Mouse (Mus musculus) cerebellum, adult 8-10 months (tissue): ENCODE data around the gene Hoxa6.

Experiments
- DNase-seq: peaks from one replicate; pipeline ENCODE4 v3.0.0; 2022

Hoxa6 gene

GRCm38 (mm10) chr6:52196811-52197210 lies 11.7 kb downstream of the Hoxa6 start:
- no peak for DNase-seq

DNA sequence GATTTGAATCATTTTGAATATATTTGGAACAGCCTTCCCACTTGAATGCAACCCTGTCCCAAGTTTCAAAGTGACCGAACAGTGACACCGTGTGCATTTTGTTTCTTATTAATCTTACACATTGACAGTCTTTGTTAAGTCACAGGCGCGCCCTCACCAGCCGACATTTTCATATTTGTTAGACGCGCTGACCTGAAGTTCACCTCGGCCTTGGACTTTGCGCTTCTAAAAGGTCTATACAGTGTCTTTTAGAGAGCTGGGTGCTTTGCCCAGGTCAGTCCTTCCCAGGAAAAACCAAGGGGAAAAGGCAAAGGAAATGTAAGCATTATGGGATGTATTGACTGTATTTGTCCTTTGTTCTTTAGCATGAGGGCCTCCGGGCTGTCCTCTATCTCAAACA lies 13.8 kb downstream of the Hoxa6 start:
- no peak for DNase-seq

- DNase-seq: no peak
Measured at GRCm38 (mm10) chr6:52191860-52192550, 16.5 kb downstream of the Hoxa6 start.

GRCm38 (mm10) chr6:52190906-52191810 lies 17.4 kb downstream of the Hoxa6 start, which contains the start of gene Hoxa4:
Gene Hoxa4, minus strand, starts transcription at chr6:52191753.
- DNase-seq: no peak

DNA sequence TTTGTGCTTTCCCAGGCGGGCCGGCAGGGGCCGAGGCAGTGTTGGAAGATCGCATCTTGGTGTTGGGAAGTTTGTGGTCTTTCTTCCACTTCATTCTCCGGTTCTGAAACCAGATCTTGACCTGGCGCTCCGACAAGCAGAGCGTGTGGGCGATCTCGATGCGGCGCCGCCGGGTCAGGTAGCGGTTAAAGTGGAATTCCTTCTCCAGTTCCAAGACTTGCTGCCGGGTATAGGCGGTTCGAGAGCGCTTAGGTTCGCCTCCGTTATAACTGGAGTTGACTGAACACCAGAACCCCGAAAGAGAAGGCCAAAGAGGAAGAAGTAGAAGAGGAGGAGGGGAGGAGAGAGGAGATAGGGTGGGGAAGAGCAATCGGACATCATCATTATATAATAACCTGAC lies 18.1 kb downstream of the Hoxa6 start:
- no peak for DNase-seq

DNA sequence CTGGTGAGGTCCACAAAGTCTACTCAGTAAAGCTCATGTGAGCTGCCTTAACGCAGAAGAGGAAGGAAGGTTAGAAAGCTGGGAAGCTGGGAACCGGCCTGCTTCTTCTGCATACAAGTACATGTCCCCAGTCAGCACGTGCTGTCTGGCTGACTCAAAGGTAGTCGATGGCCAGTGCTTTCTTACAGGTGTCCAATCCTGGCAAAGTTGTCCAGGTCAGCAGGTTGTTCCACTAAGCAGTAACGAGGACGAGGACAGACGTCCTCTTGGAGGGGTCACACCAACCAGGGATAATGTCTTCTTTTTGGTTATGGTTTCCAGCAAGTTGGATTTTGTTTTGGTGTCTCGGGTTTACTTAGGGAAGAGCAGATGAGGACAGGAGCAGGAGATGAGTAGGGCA lies 18.6 kb downstream of the Hoxa6 start:
- no peak for DNase-seq

DNA sequence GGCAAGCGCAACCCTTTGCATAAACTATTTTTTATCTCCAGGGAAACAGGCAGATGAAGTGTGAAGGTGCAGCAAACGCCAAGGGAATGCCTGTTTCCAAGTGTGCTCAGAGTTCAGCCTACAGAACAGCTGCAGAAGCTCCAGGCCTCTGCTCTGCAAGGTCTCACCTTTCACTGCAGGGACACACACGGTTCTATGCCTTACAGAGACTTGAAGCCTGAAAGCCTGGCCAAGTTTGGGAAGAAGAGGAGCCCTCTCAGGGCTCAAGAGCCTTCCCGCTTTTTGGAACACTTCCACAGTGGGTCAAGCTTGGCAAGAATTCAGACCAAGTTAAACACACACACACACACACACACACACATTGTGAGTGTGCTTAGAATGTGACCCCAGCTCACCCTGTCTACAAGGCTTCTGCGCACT lies 19.3 kb downstream of the Hoxa6 start:
- no peak for DNase-seq

DNA sequence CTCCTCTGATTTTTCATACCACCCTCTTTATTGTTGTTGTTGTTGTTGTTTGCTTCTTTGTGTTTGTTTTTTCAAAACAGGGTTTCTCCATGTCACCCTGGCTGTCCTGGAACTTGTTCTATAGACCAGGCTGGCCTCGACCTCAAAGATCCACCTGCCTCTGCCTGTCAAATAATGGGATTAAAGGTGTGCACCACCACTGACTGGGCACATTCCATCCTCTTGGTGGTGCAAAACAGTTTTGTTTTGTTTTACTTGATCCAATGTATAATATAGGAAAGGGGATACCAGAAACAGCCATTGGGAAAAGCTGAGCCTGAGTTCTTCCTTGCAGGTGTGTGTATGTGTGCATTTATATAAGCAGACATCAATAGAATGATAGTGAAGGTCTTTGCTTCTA lies 22.0 kb downstream of the Hoxa6 start:
- no peak for DNase-seq

DNA sequence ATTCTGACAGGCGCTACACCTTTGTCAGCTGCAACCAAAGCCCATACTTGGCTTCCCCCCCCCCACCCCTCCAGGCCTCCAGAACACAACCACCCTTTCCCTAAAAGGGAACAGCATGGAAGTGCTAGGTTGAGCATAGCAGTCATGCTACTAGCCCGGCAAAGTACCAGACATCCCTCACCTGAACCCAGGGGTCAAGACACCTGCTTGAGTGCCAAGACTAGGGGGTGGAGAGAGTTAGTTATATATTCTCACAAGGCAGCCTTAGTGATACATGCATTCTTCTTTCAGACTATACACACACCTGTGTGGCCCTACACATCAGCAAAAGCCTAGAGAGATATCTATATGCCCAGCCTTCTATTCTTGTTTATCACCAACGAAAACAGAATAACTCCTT lies 22.7 kb downstream of the Hoxa6 start:
- no peak for DNase-seq

- no peak for DNase-seq
Measured at GRCm38 (mm10) chr6:52185222-52185621, 23.3 kb downstream of the Hoxa6 start.

GRCm38 (mm10) chr6:52184668-52185067 lies 23.9 kb downstream of the Hoxa6 start:
- no peak for DNase-seq

DNA sequence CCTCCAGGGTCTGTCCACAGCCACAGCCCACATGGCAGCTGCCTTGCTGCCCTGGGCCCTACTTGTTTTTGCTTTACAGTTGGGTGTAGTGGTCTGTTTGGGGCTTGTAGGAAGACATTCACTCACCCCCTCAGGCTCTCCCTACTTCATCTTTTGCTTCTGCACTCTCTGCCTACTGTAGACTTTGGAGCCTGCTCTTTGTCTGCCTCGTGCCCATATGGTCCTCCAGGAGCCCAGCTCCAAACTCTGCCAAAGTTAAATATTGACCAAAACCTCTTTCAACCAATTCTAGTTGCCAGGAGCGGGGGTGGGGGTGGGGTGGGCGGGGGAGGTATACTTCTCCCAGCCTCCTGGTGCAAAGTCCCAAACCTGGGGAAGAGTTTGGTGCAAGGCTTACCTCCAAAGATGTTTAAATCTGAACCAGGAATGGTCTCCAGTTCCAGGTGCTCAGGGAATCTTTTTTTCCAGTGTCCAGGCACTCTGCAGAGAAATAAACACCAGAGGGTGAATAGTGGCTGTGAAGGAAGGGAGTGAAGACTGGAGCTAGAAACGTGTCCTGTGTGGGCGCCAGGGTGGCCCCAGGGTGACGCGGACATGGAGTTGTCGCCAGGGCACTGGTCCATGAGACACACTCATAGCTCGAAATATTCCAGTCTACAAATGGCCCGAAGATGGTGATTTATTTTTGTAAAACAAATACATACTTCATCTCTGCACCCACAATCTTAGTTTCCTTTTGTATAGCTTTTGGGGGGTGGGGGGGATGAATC lies 25.0 kb downstream of the Hoxa6 start:
- no peak for DNase-seq

DNA sequence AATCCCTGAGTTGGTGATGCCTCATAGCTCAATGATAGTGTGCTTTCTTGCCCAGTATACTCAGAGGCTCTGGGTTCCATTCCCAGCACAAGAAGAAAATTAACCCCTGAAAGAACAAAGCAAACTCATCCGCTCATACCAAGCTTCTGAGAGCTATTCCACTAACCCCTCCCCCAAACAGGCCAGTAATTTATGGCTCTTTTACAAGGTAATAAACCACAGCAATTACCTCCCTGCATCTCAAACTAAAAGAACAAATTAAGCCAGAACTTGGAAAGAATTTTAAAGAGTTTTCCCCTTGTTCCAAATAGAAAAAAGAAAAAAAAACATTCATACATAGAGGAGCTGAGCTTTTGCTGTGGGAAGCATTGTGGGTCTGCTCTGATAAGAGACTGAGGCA lies 25.7 kb downstream of the Hoxa6 start:
- DNase-seq: no peak

DNA sequence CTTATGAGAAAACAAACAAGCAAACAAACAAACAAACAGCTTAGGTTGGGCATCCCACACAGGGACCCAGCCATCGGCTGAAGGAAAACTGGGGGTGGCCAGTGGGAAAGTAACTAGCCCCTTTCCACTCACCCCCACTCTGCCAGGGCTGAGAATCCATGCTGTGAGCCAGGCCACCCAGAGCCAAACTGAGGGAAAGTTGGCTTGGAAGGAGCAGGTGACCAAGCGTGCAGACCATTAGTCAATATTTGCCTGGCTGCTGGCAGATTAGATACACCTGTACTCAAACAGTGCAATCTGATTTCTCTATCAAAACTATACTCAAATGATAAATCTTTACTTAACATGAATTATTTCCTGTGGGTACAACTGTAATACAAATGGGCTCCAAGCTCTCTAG lies 26.5 kb downstream of the Hoxa6 start:
- DNase-seq: no peak

- no peak for DNase-seq
Measured at GRCm38 (mm10) chr6:52180726-52181125, 27.8 kb downstream of the Hoxa6 start.

DNA sequence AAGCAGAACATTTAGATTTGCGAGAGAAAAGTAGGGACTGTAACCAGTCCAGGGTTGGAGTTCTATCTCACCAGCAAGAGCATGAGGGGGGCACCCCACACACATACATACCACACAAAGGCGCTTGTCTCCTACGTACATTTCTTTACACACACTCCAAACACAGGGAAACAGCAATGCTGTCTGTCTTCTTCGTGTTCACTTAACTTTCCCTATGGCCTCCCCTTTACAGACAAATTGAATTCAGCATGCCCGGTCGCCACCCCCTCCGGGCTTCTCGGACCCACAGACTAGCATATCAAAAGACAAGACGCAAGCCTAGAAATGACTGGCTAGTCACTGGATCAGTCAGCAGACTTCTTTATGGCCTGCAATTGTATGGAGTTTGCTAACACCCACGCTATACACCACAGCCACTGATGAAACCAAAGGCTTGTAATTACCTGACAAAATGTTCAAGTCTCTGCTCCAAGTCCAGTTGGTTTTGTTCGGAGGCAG lies 28.3 kb downstream of the Hoxa6 start:
- DNase-seq: no peak

DNA sequence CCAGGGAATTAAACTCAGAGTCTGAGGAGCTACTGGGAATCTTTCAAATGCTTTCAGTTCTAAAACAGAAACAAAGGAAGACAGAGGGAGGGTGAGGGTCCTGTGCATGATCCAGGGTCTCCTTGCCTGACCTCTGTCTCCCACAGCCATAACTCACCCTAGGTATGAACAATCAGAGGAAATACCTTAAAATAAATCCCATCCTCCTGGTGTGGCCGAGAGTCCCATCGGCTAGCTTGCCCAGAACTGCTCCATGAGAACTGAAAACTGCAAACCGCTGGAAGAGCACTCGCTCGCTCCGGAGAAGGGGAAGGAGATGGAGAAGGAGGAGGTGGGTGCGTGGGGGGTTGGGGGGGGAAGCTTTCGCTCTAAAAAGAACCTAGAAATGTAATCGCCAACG lies 28.8 kb downstream of the Hoxa6 start:
- DNase-seq: no peak

GRCm38 (mm10) chr6:52178918-52179665 lies 29.4 kb downstream of the Hoxa6 start:
- DNase-seq: no peak

DNA sequence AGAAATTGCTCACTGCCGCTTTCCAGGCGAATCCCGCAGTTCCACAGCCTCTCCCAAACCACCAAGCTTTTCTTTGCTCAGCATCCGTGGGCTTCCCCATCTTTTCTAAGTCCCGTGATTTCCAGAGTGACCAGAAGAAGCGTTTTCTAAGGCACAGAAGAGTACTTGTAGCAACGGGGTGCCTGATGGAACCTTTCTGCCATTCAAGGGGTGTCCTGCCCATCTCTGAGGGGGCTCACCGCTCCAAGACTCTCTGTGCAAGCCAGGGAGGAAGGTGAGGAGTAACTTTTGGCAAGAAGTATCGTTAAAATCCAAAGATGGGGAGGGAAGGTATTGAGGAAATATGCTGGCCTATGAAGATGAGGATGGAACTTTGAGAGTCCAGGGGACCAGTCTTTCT lies 30.7 kb downstream of the Hoxa6 start:
- no peak for DNase-seq

DNA sequence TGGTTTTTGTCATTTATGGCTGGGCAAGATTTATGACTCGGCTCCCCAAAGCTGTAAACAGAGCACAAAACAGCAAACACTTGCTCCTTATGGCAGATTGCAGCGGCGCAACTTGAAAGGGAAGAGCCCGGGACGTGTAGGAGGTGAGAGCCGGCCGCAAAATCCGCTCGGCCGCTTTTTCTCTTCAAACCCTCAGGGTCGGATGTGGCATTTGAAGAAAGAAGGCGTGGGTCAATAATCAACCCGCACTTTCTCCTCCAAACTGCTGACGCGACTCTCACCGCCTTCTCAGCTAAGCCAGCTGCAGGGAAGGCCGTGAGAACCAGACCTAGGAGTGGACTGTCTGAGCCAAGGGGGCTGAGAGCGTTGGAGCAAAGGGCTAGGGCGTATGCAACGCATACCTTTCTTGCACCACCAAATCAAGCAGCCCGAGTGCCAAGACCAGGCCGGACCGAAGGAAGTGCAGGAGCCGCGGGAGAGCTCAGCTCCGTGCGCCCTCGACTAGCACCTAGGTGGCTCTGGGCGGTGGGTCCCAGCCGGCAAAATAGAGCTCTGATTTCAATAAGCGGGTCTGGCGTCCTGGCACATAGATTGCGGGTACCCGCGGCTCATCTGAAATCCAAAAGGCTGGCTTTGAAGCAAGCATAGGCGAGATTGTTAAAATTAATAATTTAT lies 31.3 kb downstream of the Hoxa6 start, which contains the start of gene 5730596B20Rik:
TSS of gene 5730596B20Rik (plus strand) at position 438 of the 675 bp plus-strand sequence.
- no peak for DNase-seq

- DNase-seq: no peak
Measured at GRCm38 (mm10) chr6:52176391-52176790, 32.1 kb downstream of the Hoxa6 start.

DNA sequence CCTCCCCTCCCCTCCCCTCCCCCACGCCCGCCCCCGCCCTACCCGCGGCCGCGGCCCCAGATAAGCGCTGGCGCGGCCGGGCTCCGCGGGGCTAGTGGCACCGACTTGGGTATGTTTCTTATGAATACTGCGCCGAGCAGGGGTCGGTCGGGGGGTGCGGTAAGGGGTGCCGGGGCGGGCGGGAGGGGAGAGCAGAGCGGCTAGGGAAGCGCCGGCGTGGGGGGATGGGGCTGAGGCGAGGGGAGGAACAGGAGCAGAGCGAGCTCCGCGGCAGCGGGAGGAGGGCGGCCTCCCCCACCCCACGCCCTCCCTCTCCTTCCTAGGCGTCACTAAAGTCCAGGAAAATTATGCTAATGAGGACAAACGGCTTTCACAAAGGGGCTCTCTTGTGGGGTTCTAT lies 32.7 kb downstream of the Hoxa6 start:
- no peak for DNase-seq
